Mouse (Mus musculus): Measurements from ENCODE around the gene Oxct1.

DNA sequence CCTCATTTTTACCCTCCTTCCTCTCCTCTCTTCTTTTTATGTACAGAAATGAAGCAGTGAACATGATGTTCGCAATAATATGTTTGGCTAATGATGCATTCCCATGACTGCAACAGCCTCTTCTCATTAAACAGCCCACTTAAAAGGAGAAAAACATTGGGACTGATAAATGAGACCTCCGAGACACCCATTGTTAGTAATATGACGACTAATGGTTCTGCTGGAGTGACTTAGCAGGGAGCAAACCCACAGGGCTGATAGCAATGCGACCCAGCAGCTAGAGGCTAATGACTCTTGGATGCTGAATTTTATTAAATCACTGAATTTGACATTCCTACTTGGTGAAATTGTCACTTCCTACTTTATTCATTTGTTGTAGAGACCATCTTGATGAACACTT is 79.3 kb downstream of the Oxct1 start:
- TF ChIP-seq POLR2A (IDR thresholded peaks at IDR 0.05; ENCODE audit: insufficient read depth, low read depth, low read length) (no peak), EP300 (IDR thresholded peaks at IDR 0.05; ENCODE audit: insufficient read depth, low read depth, low read length) (no peak)
